Mouse (Mus musculus): ENCODE results near the gene Xcl1.

The Xcl1 gene

DNA sequence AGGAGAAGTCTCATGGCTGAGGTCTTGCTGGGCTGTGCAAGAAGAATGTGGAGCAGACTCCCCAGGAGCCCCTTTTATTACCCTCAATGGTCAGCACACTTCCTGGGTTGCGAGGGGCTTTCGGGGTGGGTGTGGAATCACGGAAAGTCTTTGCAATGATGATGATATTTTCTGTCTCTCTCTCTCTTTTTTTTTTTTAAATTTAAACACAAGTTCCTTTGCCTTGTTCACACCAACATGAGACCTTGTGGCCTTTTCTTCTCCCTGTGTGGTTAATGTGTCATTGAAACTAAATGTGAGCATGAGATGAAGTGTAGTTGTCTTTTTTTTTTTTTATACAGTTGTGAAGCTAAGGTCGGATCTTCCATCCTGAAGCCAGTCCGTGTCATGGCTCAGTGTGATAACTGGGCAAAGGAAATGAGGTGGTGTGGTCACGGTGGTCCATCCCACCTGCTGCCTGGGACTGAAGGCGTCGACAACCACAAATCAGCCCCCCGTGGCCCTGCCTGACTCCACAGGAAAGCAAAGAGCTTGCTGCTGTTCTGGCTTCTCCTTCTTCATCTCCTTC, at the start of gene Xcl1:
Gene Xcl1, minus strand, starts transcription at position 51 of the 568 bp plus-strand sequence.
- no peak for DNase-seq

- peak; percentile 38 to 51 for DNase-seq
These were observed 49.4 kb upstream of the Xcl1 start for GRCm38 (mm10) chr1:164984681-164985080.

GRCm38 (mm10) chr1:164977351-164977750, 42.0 kb upstream of the Xcl1 start:
- no peak for DNase-seq

GRCm38 (mm10) chr1:164975729-164976128, 40.4 kb upstream of the Xcl1 start:
- DNase-seq, result no peak

DNA sequence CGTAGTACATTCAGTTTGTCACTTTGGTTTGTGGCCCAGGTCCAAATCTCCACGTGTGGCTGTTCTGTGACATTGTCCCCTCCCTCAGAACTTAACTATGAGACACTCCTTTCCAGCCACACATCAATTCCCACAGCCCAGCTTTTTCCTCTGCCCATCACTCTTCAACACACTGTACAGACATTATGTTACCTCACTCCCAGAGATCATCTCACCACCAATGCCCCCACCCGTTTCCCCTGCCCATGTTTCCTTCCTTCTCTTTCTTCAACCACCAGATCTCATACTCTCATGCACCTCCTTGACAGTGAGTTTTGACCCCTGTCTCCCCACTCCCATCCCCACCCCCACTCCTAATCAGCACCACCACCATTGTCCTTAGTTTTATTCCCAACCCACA, 39.9 kb upstream of the Xcl1 start:
- DNase-seq, result no peak

DNA sequence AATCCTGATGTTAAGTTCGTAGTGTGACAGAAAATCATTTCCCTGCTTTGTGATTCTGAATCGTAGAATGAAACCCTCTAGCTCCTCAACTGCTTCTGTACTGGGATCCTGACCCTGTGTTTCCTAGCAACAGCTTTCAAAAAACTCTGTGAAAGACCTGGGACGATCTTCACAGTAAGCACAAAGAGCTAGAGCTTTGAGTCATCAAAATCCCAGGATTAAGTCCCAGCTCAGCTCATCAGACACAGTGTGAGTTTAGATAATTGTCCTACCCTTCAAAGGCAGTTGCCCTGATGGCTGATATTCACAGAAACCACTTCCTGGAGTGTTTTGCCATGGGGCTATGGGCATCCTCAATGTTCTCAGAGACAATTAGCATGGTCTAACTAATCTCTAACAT, 38.5 kb upstream of the Xcl1 start:
- DNase-seq, result no peak

DNA sequence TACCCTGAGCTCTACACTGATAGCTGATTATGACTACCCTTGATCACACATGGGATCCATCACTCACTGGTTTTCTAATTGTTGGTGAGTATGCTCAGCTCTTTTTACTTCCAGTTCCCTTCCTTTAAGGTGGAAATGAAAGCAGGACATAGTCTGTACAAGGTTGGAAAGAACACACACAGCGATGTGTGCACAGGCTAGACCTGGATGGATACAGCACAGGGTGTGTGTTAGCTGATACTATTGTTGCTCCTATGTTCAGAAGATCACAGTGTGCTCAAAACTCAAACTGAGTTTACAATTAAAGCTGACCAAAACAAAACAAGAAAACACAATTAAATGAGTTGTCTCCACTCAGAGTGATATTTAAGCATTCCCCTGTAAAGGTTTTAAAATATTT, 38.0 kb upstream of the Xcl1 start:
- no peak for DNase-seq

- no peak for DNase-seq
These were observed 37.4 kb upstream of the Xcl1 start for GRCm38 (mm10) chr1:164972744-164973143.

- DNase-seq, result no peak
These were observed 30.9 kb upstream of the Xcl1 start for GRCm38 (mm10) chr1:164966095-164966698.

GRCm38 (mm10) chr1:164960610-164961009, 25.3 kb upstream of the Xcl1 start:
- DNase-seq, result no peak

- no peak for DNase-seq
These were observed 24.6 kb upstream of the Xcl1 start for GRCm38 (mm10) chr1:164959787-164960385.

GRCm38 (mm10) chr1:164959160-164959559, 23.8 kb upstream of the Xcl1 start:
- no peak for DNase-seq

GRCm38 (mm10) chr1:164957974-164958373, 22.6 kb upstream of the Xcl1 start:
- DNase-seq, result no peak

- no peak for DNase-seq
These were observed 21.5 kb upstream of the Xcl1 start for GRCm38 (mm10) chr1:164956725-164957399.

GRCm38 (mm10) chr1:164955452-164956196, 20.3 kb upstream of the Xcl1 start:
- DNase-seq, result no peak

DNA sequence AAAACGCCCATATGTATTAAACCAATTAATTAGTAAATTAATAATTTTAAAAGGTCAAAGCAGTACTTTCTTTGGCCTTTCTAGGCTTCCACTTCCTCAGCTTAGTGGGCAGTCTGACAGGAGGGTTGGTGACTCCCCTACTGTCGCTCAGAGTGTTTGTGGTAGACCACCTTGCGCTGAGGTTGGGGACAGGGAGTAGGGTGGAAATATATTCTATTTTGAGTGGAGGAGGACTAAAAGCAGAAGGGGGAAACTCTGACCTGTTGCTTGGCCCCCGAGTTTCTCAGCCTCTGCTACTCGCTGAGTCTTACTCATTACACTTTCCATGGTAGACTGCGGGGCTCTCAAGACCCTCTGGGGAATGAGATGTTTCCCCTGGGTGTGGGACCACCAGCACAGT, 18.2 kb upstream of the Xcl1 start:
- DNase-seq, result no peak

GRCm38 (mm10) chr1:164936060-164936459, 733 bp upstream of the Xcl1 start:
- no peak for DNase-seq

GRCm38 (mm10) chr1:164933441-164934188, 1.7 kb downstream of the Xcl1 start:
- DNase-seq, result no peak

DNA sequence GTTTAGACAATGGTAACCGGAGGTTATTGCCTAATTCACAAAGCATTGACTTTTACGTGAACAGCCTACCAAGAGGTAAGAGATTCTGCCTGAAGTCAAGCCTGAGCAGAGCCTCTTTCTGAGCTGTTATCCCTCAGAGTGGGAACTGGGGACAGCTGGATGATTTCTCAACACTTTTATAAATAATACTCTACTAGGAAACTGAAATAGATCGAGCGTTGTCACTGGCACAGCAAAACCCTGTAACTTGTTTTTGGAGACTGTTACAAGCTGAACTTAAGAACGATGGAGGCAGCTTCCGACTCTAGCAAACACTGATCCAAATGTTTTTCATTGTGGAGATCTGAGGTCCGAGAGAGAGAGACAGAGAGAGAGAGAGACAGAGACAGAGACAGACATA, 4.2 kb downstream of the Xcl1 start:
- DNase-seq, result no peak

DNA sequence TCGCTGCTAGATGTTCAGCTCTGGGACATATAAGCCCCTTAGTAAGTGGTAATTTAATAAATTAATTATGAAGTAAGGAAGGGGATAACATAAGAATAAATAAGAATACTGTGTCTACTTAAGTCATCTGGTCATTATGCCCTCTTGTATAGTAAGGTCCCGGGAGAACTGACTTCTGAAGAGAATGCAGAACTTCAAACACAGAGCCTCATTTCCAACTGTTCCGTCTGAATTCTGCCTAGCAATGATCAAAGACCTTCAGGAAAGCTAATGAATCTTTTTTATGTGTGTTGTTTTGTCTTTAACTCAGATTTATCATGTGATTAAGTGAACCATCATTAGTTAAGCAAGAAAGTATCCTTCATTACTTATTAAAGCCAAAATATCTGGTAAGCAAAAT, 5.3 kb downstream of the Xcl1 start:
- no peak for DNase-seq

- peak; percentile 45 to 62 for DNase-seq
These were observed 8.7 kb downstream of the Xcl1 start for GRCm38 (mm10) chr1:164926534-164927160.

GRCm38 (mm10) chr1:164905047-164905446, 30.3 kb downstream of the Xcl1 start:
- peak; percentile 77 to 85 for DNase-seq
